ENCODE assay signal across 8 mouse cellular contexts in genomic region chr5:117120489-117121466, GRCm38 (mm10). TPM values are rescaled to one million over a fixed set of nuclear protein-coding genes. Genes with fewer than 3 reads are reported as not detected.
A peak's percentile ranks its signal among the peaks of the same experiment; 100 is the strongest.
DNase-seq lines count a peak whose midpoint lies in the region; ATAC-seq and TF ChIP-seq lines count a peak whose summit lies in the region.

No protein-coding gene starts in this region.

- peak overlapping the region; percentile 70 for H3K4me2 ChIP-seq in lung, embryonic 14.5 days
- peak overlapping the region; percentile 96 for H3K4me2 ChIP-seq in heart, embryonic 16.5 days (ENCODE audit: low read depth, low read length)

- peaks cover 13% of the 10 kb centered on the region for H3K4me1 ChIP-seq in lung, embryonic 14.5 days (ENCODE audit: insufficient read depth)
- peaks cover 11% of the 10 kb centered on the region for H3K4me1 ChIP-seq in heart, embryonic 16.5 days (ENCODE audit: control insufficient read depth, insufficient read depth, low read length)
- H3K4me1 ChIP-seq in liver, adult 2 months (ENCODE audit: control insufficient read depth, insufficient read depth, low read length): peaks cover 33% of the 10 kb centered on the region
- no peaks in the 10 kb centered on the region; the same call in 1 of the 2 replicates for H3K4me1 ChIP-seq in spleen, adult 2 months (ENCODE audit: control insufficient read depth, insufficient read depth, insufficient read length)

- peaks cover 47% of the 10 kb centered on the region for H3K79me2 ChIP-seq in liver, adult 2 months (ENCODE audit: control insufficient read depth, insufficient read depth, low read length)

- no peak overlapping the region for H3K27ac ChIP-seq in lung, embryonic 14.5 days (ENCODE audit: low read depth)
- no peak overlapping the region for H3K27ac ChIP-seq in heart, embryonic 16.5 days (ENCODE audit: low read length)
- peak overlapping the region; percentile 91 for H3K27ac ChIP-seq in liver, adult 2 months (replicated peaks; ENCODE audit: insufficient read depth, low read depth, low read length)
- H3K27ac ChIP-seq in spleen, adult 2 months (ENCODE audit: insufficient read depth, low read length): no peak overlapping the region; the same call in 1 of the 2 replicates

- TF ChIP-seq CTCF in lung, embryonic 14.5 days (IDR thresholded peaks at IDR 0.05; ENCODE audit: low read depth): no peak
- no peak for TF ChIP-seq CTCF in liver, adult 2 months (IDR thresholded peaks at IDR 0.05; ENCODE audit: low read depth, low read length)
- TF ChIP-seq CTCF in spleen, adult 2 months (IDR thresholded peaks at IDR 0.05; ENCODE audit: extremely low read depth, insufficient read depth, insufficient read length, insufficient replicate concordance): no peak

- peak overlapping the region; percentile 73 for H3K4me3 ChIP-seq in lung, embryonic 14.5 days (ENCODE audit: low read depth, low read length)
- peak overlapping the region; percentile 82 for H3K4me3 ChIP-seq in heart, embryonic 16.5 days (ENCODE audit: low read length)
- peak overlapping the region; percentile 80 for H3K4me3 ChIP-seq in liver, adult 2 months (ENCODE audit: insufficient read depth, low read depth, low read length)
- peak overlapping the region; percentile 97 for H3K4me3 ChIP-seq in spleen, adult 2 months (ENCODE audit: extremely low read depth, insufficient read depth, insufficient read length)

- peak; percentile 18 for DNase-seq in lung, embryonic 14.5 days
- DNase-seq in lung, postnatal 14 days: no peak
- DNase-seq in c-Kit-positive CD71-positive TER-119-positive erythroid progenitor cells, embryonic 14.5 days (ENCODE audit: low spot score): peak; percentile 19
- peak; percentile 29 for DNase-seq in liver, adult 2 months (ENCODE audit: extremely low read depth, low read depth, low spot score)
- no peak for DNase-seq in spleen, adult 2 months (ENCODE audit: low read depth in 1 of 2, low spot score in 2 of 2)
- no peak for DNase-seq in left cerebral cortex, adult 8-10 months (ENCODE audit: low spot score in 2 of 2)

- H3K27me3 ChIP-seq in lung, embryonic 14.5 days (ENCODE audit: insufficient read depth, low read length): no peaks in the 10 kb centered on the region
- H3K27me3 ChIP-seq in heart, embryonic 16.5 days (ENCODE audit: control insufficient read depth, insufficient read depth, low read length): no peaks in the 10 kb centered on the region
- no peaks in the 10 kb centered on the region for H3K27me3 ChIP-seq in liver, adult 2 months (ENCODE audit: control insufficient read depth, insufficient read depth, low read length)
- no peaks in the 10 kb centered on the region; the same call in 1 of the 2 replicates for H3K27me3 ChIP-seq in spleen, adult 2 months (ENCODE audit: control insufficient read depth, insufficient read depth, low read length)

- no peaks in the 10 kb centered on the region for H3K36me3 ChIP-seq in lung, embryonic 14.5 days (ENCODE audit: insufficient read depth)
- no peaks in the 10 kb centered on the region for H3K36me3 ChIP-seq in heart, embryonic 16.5 days (ENCODE audit: control insufficient read depth, insufficient read depth)
- no peaks in the 10 kb centered on the region for H3K36me3 ChIP-seq in liver, adult 2 months (ENCODE audit: control insufficient read depth, insufficient read depth, low read length)
- no peaks in the 10 kb centered on the region for H3K36me3 ChIP-seq in spleen, adult 2 months (ENCODE audit: control insufficient read depth, insufficient read depth, low read length)

- WGBS in lung, embryonic 14.5 days: 2% methylated on average over 40 of the region's 40 CpGs
- 2% methylated on average over 40 of the region's 40 CpGs for WGBS in heart, embryonic 16.5 days
- WGBS in liver, adult 2 months: under 1% methylated on average over 40 of the region's 40 CpGs
- WGBS in spleen, adult 2 months: 4% methylated on average over 40 of the region's 40 CpGs

- peak; percentile 38; the same call in 1 of the 2 replicates for ATAC-seq in lung, embryonic 14.5 days (ENCODE audit: insufficient read depth)
- ATAC-seq in heart, embryonic 16.5 days (replicated peaks; ENCODE audit: extremely low read depth, insufficient read depth, low FRiP score): no peak
- ATAC-seq in megakaryocyte progenitor cell, adult 5-6 weeks (replicated peaks; ENCODE audit: poor library complexity): no peak

- no peaks in the 10 kb centered on the region for H3K9me3 ChIP-seq in lung, embryonic 14.5 days (ENCODE audit: low read depth, low read length)
- H3K9me3 ChIP-seq in heart, embryonic 16.5 days (replicated peaks; ENCODE audit: control insufficient read depth, low read length): no peaks in the 10 kb centered on the region

- H3K9ac ChIP-seq in lung, embryonic 14.5 days: peak overlapping the region; percentile 58
- H3K9ac ChIP-seq in heart, embryonic 16.5 days (ENCODE audit: low read length): peak overlapping the region; percentile 71
- peak overlapping the region; percentile 90 for H3K9ac ChIP-seq in liver, adult 2 months (ENCODE audit: low read depth, low read length)

- 0 out of 2 replicates have a peak, but pooled peaks have one; percentile 10 for TF ChIP-seq POLR2A in liver, adult 2 months (IDR thresholded peaks at IDR 0.05; ENCODE audit: extremely low read depth, insufficient read depth, low read length)
- TF ChIP-seq POLR2A in spleen, adult 2 months (IDR thresholded peaks at IDR 0.05; ENCODE audit: low read depth, low read length): no peak

RNA-seq across cellular contexts. Expression of gene Taok3, which starts 0.8 kb away (rescaled TPM):
- polyA plus RNA-seq in lung, embryonic 14.5 days (2014; fragmentation: Nextera tagmentation; extraction: Ambion mirVana): 18.8 and 19.0 TPM in 2 replicates
- polyA plus RNA-seq in heart, embryonic 16.5 days (2015; fragmentation: Nextera tagmentation; extraction: Ambion mirVana): 12.8 and 19.2 TPM in 2 replicates
- 23.0 and 27.9 TPM in 2 replicates for total RNA-seq in liver, adult 2 months (2014; rRNA removed)
- 14.7 and 16.2 TPM in 2 replicates for polyA plus RNA-seq in liver, adult 2 months (2012; rRNA removed)
- 18.4 and 26.6 TPM in 2 replicates for polyA plus RNA-seq in spleen, adult 2 months (2012; rRNA removed)
- total RNA-seq in left cerebral cortex, adult 8-10 months (2022): 10 to 100 TPM; 49.5 to 55.4 (median 52.4) TPM
- total RNA-seq in megakaryocyte progenitor cell, adult 5-6 weeks (2015): 62.9 and 66.8 TPM in 2 replicates
- total RNA-seq in megakaryocyte progenitor cell, adult 5-6 weeks (2017): 43.6 and 57.8 TPM in 2 replicates

RNA-seq across cellular contexts. Expression of gene Suds3, which starts 4.9 kb away (rescaled TPM):
- polyA plus RNA-seq in lung, embryonic 14.5 days (2014; fragmentation: Nextera tagmentation; extraction: Ambion mirVana): 45.6 and 49.6 TPM in 2 replicates
- polyA plus RNA-seq in heart, embryonic 16.5 days (2015; fragmentation: Nextera tagmentation; extraction: Ambion mirVana): 56.1 and 58.2 TPM in 2 replicates
- 59.9 and 61.4 TPM in 2 replicates for total RNA-seq in liver, adult 2 months (2014; rRNA removed)
- polyA plus RNA-seq in liver, adult 2 months (2012; rRNA removed): 77.1 and 82.8 TPM in 2 replicates
- polyA plus RNA-seq in spleen, adult 2 months (2012; rRNA removed): 45.1 and 60.7 TPM in 2 replicates
- total RNA-seq in left cerebral cortex, adult 8-10 months (2022): 100 to 1,000 TPM; 114 to 150 (median 121) TPM
- 20.0 and 23.2 TPM in 2 replicates for total RNA-seq in megakaryocyte progenitor cell, adult 5-6 weeks (2015)
- 106 and 114 TPM in 2 replicates for total RNA-seq in megakaryocyte progenitor cell, adult 5-6 weeks (2017)

Comparison
In these comparisons a context has a peak if more than half of its experiments do, and no peak if none do; other contexts are left out.
1. DNase-seq: peak in lung, embryonic 14.5 days (single experiment), c-Kit-positive CD71-positive TER-119-positive erythroid progenitor cells, embryonic 14.5 days (single experiment) and liver, adult 2 months (single experiment); none in lung, postnatal 14 days (single experiment), spleen, adult 2 months (0 of 2) and left cerebral cortex, adult 8-10 months (0 of 2).
2. Peak in every context shown above with its lines, with median percentiles within 50 percentile points of each other: H3K4me3 ChIP-seq and H3K9ac ChIP-seq.